Mouse (Mus musculus) limb, embryonic 12.5 days (tissue): ENCODE measurements around the gene Trpv6. TPM values are rescaled to one million over a fixed set of nuclear protein-coding genes. Genes with fewer than 3 reads are reported as not detected.

Source experiments
- ATAC-seq: fragments of 200-750 bp; cut with Nextera tagmentation; 2 replicates; pipeline ENCODE4 v1.8.0; 2017; ENCODE audit warnings: low read depth, moderate TSS enrichment; ENCODE audit not compliant: insufficient number of reproducible peaks, insufficient read depth, low FRiP score, low TSS enrichment
- H3K27ac ChIP-seq: fragments of 300-500 bp; sonication (generic); 2 replicates; pipeline ENCODE4 v1.5.1; 2016; ENCODE audit warnings: mild to moderate bottlenecking, moderate library complexity
- H3K27me3 ChIP-seq: fragments of 300-500 bp; sonication (generic); 2 replicates; pipeline ENCODE4 v1.6.1; 2016; ENCODE audit warnings: mild to moderate bottlenecking, moderate library complexity
- H3K36me3 ChIP-seq: fragments of 300-500 bp; sonication (generic); 2 replicates; pipeline ENCODE4 v1.6.1; 2016; ENCODE audit warnings: mild to moderate bottlenecking, moderate library complexity
- H3K4me1 ChIP-seq: fragments of 300-500 bp; sonication (generic); replicated peaks from 2 replicates; pipeline ENCODE4 v1.6.1; 2016
- H3K4me2 ChIP-seq: fragments of 300-500 bp; sonication (generic); 2 replicates; pipeline ENCODE4 v1.6.1; 2016; ENCODE audit warnings: mild to moderate bottlenecking, moderate library complexity
- H3K4me3 ChIP-seq: fragments of 300-500 bp; sonication (generic); replicated peaks from 2 replicates; pipeline ENCODE4 v1.5.1; 2016; ENCODE audit warnings: mild to moderate bottlenecking
- H3K9ac ChIP-seq: fragments of 300-500 bp; sonication (generic); replicated peaks from 2 replicates; pipeline ENCODE4 v1.6.1; 2016; ENCODE audit warnings: mild to moderate bottlenecking, moderate library complexity
- H3K9me3 ChIP-seq: fragments of 300-500 bp; sonication (generic); 2 replicates; pipeline ENCODE4 v1.6.1; 2016; ENCODE audit warnings: mild to moderate bottlenecking, moderate library complexity
- WGBS: fragments of 180-500 bp; shearing (Covaris S2); methylation state at CpG from one replicate; pipeline ENCODE4 v1.1.7; 2016; 5-methylcytosine and 5-hydroxymethylcytosine counted together
- polyA plus RNA-seq: library from polyadenylated mRNA; unstranded; fragments of >200 nt; fragmentation: Nextera tagmentation; extraction: Ambion mirVana; gene quantifications from 2 replicates; pipeline ENCODE4 v1.2.1, GENCODE M21; 2016

The Trpv6 gene
- polyA plus RNA-seq, 1 experiment from 2014 or later: 0.36 TPM

GRCm38 (mm10) chr6:41621241-41621990 is 14.8 kb downstream of the Trpv6 start:
- Histone ChIP-seq H3K27ac (no peak overlapping the region), H3K4me2 (no peak overlapping the region), H3K27me3 (no peaks in the 10 kb centered on the region), H3K36me3 (peaks cover 29% of the 10 kb centered on the region), H3K9me3 (no peaks in the 10 kb centered on the region), H3K4me3 (no peak overlapping the region), H3K4me1 (no peaks in the 10 kb centered on the region), H3K9ac (no peak overlapping the region)
- 92% methylated on average over 12 of the region's 12 CpGs for WGBS
- ATAC-seq: no peak

DNA sequence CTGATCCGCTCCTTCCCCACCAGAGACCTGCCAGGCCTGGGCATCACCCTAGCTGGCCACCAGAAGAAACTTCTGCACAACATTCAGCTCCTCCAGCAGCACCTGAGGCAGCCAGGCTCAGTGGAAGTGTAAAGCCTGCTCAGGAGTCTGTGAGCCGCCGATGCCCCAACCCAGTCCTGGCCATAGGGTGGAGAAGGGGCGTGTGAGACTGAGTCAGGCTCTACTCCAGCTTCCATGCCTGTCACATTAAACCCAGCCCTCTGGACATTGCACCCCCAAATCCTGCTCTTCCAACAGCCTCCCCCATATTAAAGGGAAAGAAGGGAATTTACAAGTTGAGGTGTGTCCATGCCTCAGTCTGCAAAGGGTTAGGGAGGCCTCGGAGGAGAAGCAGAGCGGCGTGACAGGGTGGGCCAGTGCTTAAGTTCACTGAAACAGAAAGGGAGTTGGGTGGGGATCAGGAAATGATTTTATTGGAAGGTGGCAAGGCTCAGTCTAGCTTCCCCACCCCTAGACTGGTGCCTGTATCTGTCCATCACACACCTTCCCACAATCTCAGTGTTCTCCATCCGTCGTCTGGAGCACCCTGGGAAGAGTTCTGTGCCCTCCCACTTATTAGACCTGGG is 15.9 kb downstream of the Trpv6 start:
- ATAC-seq: no peak
- 88% methylated on average over 9 of the region's 9 CpGs for WGBS
- Histone ChIP-seq H3K4me1 (no peaks in the 10 kb centered on the region), H3K9ac (no peak overlapping the region), H3K4me3 (no peak overlapping the region), H3K27me3 (no peaks in the 10 kb centered on the region), H3K4me2 (no peak overlapping the region), H3K27ac (no peak overlapping the region), H3K36me3 (peaks cover 33% of the 10 kb centered on the region), H3K9me3 (no peaks in the 10 kb centered on the region)

- H3K4me3 ChIP-seq: no peak overlapping the region
- no peaks in the 10 kb centered on the region for H3K9me3 ChIP-seq
- H3K36me3 ChIP-seq: no peaks in the 10 kb centered on the region
- H3K27me3 ChIP-seq: peaks cover 2% of the 10 kb centered on the region; the same call in 1 of the 2 replicates
- no peak overlapping the region for H3K27ac ChIP-seq
- no peak for ATAC-seq
- H3K9ac ChIP-seq: no peak overlapping the region
- peaks cover 9% of the 10 kb centered on the region for H3K4me1 ChIP-seq
- 49% methylated on average over 5 of the region's 5 CpGs for WGBS
- no peak overlapping the region for H3K4me2 ChIP-seq
Observed at GRCm38 (mm10) chr6:41607637-41608036, 28.6 kb downstream of the Trpv6 start.

- no peaks in the 10 kb centered on the region for H3K9me3 ChIP-seq
- peak overlapping the region; percentile 82 for H3K4me2 ChIP-seq
- peaks cover 2% of the 10 kb centered on the region; the same call in 1 of the 2 replicates for H3K27me3 ChIP-seq
- peak overlapping the region; percentile 84 for H3K9ac ChIP-seq
- WGBS: 9% methylated on average over 4 of the region's 4 CpGs
- H3K27ac ChIP-seq: no peak overlapping the region
- peak overlapping the region; percentile 71 for H3K4me3 ChIP-seq
- H3K4me1 ChIP-seq: peaks cover 9% of the 10 kb centered on the region
- no peaks in the 10 kb centered on the region for H3K36me3 ChIP-seq
- ATAC-seq: peak; percentile 1; the same call in 1 of the 2 replicates
Observed at GRCm38 (mm10) chr6:41606214-41606613, 30.0 kb downstream of the Trpv6 start.

GRCm38 (mm10) chr6:41605794-41606104 is 30.5 kb downstream of the Trpv6 start:
- peak overlapping the region; percentile 84 for H3K9ac ChIP-seq
- no peaks in the 10 kb centered on the region for H3K36me3 ChIP-seq
- peaks cover 9% of the 10 kb centered on the region for H3K4me1 ChIP-seq
- H3K9me3 ChIP-seq: no peaks in the 10 kb centered on the region
- WGBS: 0% methylated on average over 7 of the region's 7 CpGs
- H3K4me2 ChIP-seq: peak overlapping the region; percentile 82
- peak; percentile 65 for ATAC-seq
- peak overlapping the region; percentile 95 for H3K27ac ChIP-seq
- peaks cover 2% of the 10 kb centered on the region; the same call in 1 of the 2 replicates for H3K27me3 ChIP-seq
- H3K4me3 ChIP-seq: peak overlapping the region; percentile 71

GRCm38 (mm10) chr6:41605061-41605793 is 31.0 kb downstream of the Trpv6 start, which contains the start of gene Ephb6:
TSS of gene Ephb6 (plus strand) at chr6:41605482.
- Histone ChIP-seq H3K9me3 (no peaks in the 10 kb centered on the region), H3K4me2 (peak within 1 kb of the TSS; percentile 82), H3K9ac (peak within 1 kb of the TSS; percentile 84), H3K36me3 (no peaks in the 10 kb centered on the region), H3K27me3 (peaks cover 2% of the 10 kb centered on the region; the same call in 1 of the 2 replicates), H3K27ac (peak within 1 kb of the TSS; percentile 95), H3K4me3 (peak within 1 kb of the TSS; percentile 71), H3K4me1 (peaks cover 9% of the 10 kb centered on the region)
- ATAC-seq: peak; percentile 93
- under 1% methylated on average over 65 of the region's 68 CpGs for WGBS

- Histone ChIP-seq H3K36me3 (no peaks in the 10 kb centered on the region), H3K4me1 (peaks cover 9% of the 10 kb centered on the region), H3K9ac (peak overlapping the region; percentile 84), H3K4me3 (peak overlapping the region; percentile 71), H3K9me3 (no peaks in the 10 kb centered on the region), H3K27ac (peak overlapping the region; percentile 95), H3K27me3 (peaks cover 2% of the 10 kb centered on the region; the same call in 1 of the 2 replicates), H3K4me2 (peak overlapping the region; percentile 82)
- under 1% methylated on average over 23 of the region's 23 CpGs for WGBS
- ATAC-seq: peak; percentile 70
Observed at GRCm38 (mm10) chr6:41604401-41605050, 31.7 kb downstream of the Trpv6 start.

- Histone ChIP-seq H3K4me3 (no peak overlapping the region), H3K36me3 (no peaks in the 10 kb centered on the region), H3K4me2 (no peak overlapping the region), H3K9ac (no peak overlapping the region), H3K27ac (no peak overlapping the region), H3K4me1 (no peaks in the 10 kb centered on the region), H3K9me3 (no peaks in the 10 kb centered on the region), H3K27me3 (no peaks in the 10 kb centered on the region)
- 79% methylated on average over 1 of the region's 1 CpGs for WGBS
- ATAC-seq: no peak
Observed at GRCm38 (mm10) chr6:41582189-41582588, 54.0 kb downstream of the Trpv6 start.

DNA sequence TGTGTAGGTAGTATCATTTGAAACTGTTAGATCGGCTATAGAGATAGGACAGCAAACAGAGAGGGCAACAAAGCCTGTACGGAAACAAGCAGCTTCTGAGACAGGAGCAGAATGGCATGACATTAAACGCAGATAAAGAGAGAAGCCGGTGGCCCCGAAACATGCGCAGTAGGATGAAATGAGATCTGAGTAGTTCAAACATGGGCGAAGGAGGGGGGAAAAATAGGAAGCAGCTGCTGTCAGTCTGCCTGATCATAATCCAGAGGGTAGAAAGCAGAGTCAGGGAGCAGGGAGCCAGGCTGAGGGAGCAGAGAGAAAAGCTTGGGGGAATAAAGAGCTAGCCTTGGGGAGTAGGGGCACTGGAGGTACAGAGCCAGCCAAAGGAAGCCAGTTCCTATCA is 54.9 kb downstream of the Trpv6 start:
- Histone ChIP-seq H3K9me3 (no peaks in the 10 kb centered on the region), H3K4me2 (no peak overlapping the region), H3K36me3 (no peaks in the 10 kb centered on the region), H3K4me3 (no peak overlapping the region), H3K27me3 (no peaks in the 10 kb centered on the region), H3K4me1 (no peaks in the 10 kb centered on the region), H3K9ac (no peak overlapping the region), H3K27ac (no peak overlapping the region)
- no peak for ATAC-seq
- 77% methylated on average over 7 of the region's 7 CpGs for WGBS

DNA sequence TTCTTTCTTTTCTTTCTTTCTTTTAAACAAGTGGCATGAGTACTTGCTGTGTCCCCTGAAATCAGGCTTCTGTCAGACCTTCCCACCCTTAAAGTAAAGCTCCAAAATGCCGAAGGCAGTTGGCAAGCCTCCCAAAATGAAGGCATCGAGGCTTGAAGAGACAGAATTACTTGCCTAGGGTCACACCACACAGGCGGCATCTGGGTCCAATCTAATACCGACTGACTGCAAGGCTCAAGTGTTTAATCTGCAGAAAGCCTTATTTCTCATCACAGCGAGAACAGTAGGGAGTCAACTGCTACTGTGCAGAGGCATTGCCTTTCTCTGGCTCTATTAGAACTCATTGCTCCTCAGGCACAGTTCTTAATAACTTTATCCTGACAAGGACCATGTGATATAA is 58.9 kb downstream of the Trpv6 start:
- Histone ChIP-seq H3K27ac (no peak overlapping the region), H3K36me3 (no peaks in the 10 kb centered on the region), H3K9ac (no peak overlapping the region), H3K4me1 (no peaks in the 10 kb centered on the region), H3K9me3 (no peaks in the 10 kb centered on the region), H3K4me3 (no peak overlapping the region), H3K4me2 (no peak overlapping the region), H3K27me3 (no peaks in the 10 kb centered on the region)
- ATAC-seq: no peak
- 24% methylated on average over 5 of the region's 5 CpGs for WGBS
